Mouse (Mus musculus) stomach, embryonic 14.5 days (tissue): Measurements from ENCODE around the gene Slc25a13. TPM values are rescaled to one million over a fixed set of nuclear protein-coding genes. Genes with fewer than 3 reads are reported as not detected.

Source experiments
- ATAC-seq: fragments of 200-750 bp; cut with Nextera tagmentation; 2 replicates; pipeline ENCODE4 v1.8.0; 2017; ENCODE audit warnings: low read depth, moderate TSS enrichment; ENCODE audit not compliant: insufficient number of reproducible peaks, insufficient read depth, low FRiP score
- H3K27ac ChIP-seq: fragments of 300-500 bp; sonication (generic); 2 replicates; pipeline ENCODE4 v1.5.1; 2014; ENCODE audit warnings: mild to moderate bottlenecking, low read length, moderate library complexity, mixed read lengths
- H3K27me3 ChIP-seq: fragments of 300-500 bp; sonication (generic); 2 replicates; pipeline ENCODE4 v1.6.1; 2014; ENCODE audit warnings: low read length, control low read depth, mixed read lengths; ENCODE audit not compliant: control insufficient read depth, insufficient read depth
- H3K36me3 ChIP-seq: fragments of 300-500 bp; sonication (generic); 2 replicates; pipeline ENCODE4 v1.6.1; 2014; ENCODE audit warnings: mild to moderate bottlenecking, control low read depth, low read length, moderate library complexity, mixed read lengths; ENCODE audit not compliant: control insufficient read depth, insufficient read depth
- H3K4me1 ChIP-seq: fragments of 300-500 bp; sonication (generic); 2 replicates; pipeline ENCODE4 v1.6.1; 2014; ENCODE audit warnings: low read length, control low read depth, mixed read lengths; ENCODE audit not compliant: control insufficient read depth, insufficient read depth
- H3K4me2 ChIP-seq: fragments of 300-500 bp; sonication (generic); replicated peaks from 2 replicates; pipeline ENCODE4 v1.6.1; 2014; ENCODE audit warnings: low read depth, low read length, control low read depth
- H3K4me3 ChIP-seq: fragments of 300-500 bp; sonication (generic); 2 replicates; pipeline ENCODE4 v1.5.1; 2014; ENCODE audit warnings: low read depth, low read length, control low read depth
- H3K9ac ChIP-seq: fragments of 300-500 bp; sonication (generic); replicated peaks from 2 replicates; pipeline ENCODE4 v1.6.1; 2014; ENCODE audit warnings: low read depth, mild to moderate bottlenecking, control low read depth, low read length, moderate library complexity, mixed read lengths
- H3K9me3 ChIP-seq: fragments of 300-500 bp; sonication (generic); 2 replicates; pipeline ENCODE4 v1.6.1; 2016; ENCODE audit warnings: low read depth, low read length, control low read depth; ENCODE audit not compliant: control insufficient read depth
- WGBS: fragments of 180-500 bp; shearing (Covaris S2); extraction: QIAGEN DNeasy Blood & Tissue Kit; methylation state at CpG from one replicate; pipeline ENCODE4 v1.1.7; 2014; 5-methylcytosine and 5-hydroxymethylcytosine counted together
- polyA plus RNA-seq: library from polyadenylated mRNA; unstranded; fragments of >200 nt; fragmentation: Nextera tagmentation; extraction: Ambion mirVana; gene quantifications from 2 replicates; pipeline ENCODE4 v1.2.1, GENCODE M21; 2014

Slc25a13 gene
- polyA plus RNA-seq, 1 experiment from 2014 or later, result 27.3 TPM

GRCm38 (mm10) chr6:6103469-6103868, 113.5 kb downstream of the Slc25a13 start:
- H3K4me1 ChIP-seq, result no peaks in the 10 kb centered on the region
- no peak overlapping the region for H3K9ac ChIP-seq
- no peaks in the 10 kb centered on the region for H3K9me3 ChIP-seq
- no peaks in the 10 kb centered on the region; the same call in 1 of the 2 replicates for H3K36me3 ChIP-seq
- H3K27me3 ChIP-seq, result no peaks in the 10 kb centered on the region
- no peak overlapping the region for H3K4me3 ChIP-seq
- no peak overlapping the region for H3K27ac ChIP-seq
- WGBS, result 72% methylated on average over 2 of the region's 2 CpGs
- no peak overlapping the region for H3K4me2 ChIP-seq
- ATAC-seq, result no peak

- Histone ChIP-seq H3K9ac (no peak overlapping the region), H3K9me3 (no peaks in the 10 kb centered on the region), H3K27ac (no peak overlapping the region), H3K27me3 (no peaks in the 10 kb centered on the region), H3K4me3 (no peak overlapping the region), H3K4me1 (no peaks in the 10 kb centered on the region), H3K4me2 (no peak overlapping the region), H3K36me3 (no peaks in the 10 kb centered on the region)
- no peak for ATAC-seq
- WGBS, result 84% methylated on average over 4 of the region's 4 CpGs
These were observed 115.4 kb downstream of the Slc25a13 start for GRCm38 (mm10) chr6:6101605-6102004.

- Histone ChIP-seq H3K9me3 (no peaks in the 10 kb centered on the region), H3K27me3 (no peaks in the 10 kb centered on the region), H3K36me3 (no peaks in the 10 kb centered on the region), H3K4me1 (no peaks in the 10 kb centered on the region), H3K4me3 (no peak overlapping the region), H3K4me2 (no peak overlapping the region), H3K9ac (no peak overlapping the region), H3K27ac (no peak overlapping the region)
- 79% methylated on average over 9 of the region's 9 CpGs for WGBS
- no peak for ATAC-seq
These were observed 116.0 kb downstream of the Slc25a13 start for GRCm38 (mm10) chr6:6100892-6101480.

GRCm38 (mm10) chr6:6093978-6094377, 123.0 kb downstream of the Slc25a13 start:
- Histone ChIP-seq H3K4me2 (no peak overlapping the region), H3K27ac (no peak overlapping the region), H3K9ac (no peak overlapping the region), H3K27me3 (no peaks in the 10 kb centered on the region), H3K36me3 (no peaks in the 10 kb centered on the region), H3K4me3 (no peak overlapping the region), H3K9me3 (no peaks in the 10 kb centered on the region), H3K4me1 (no peaks in the 10 kb centered on the region)
- no peak for ATAC-seq
- 75% methylated on average over 3 of the region's 3 CpGs for WGBS

- no peaks in the 10 kb centered on the region for H3K9me3 ChIP-seq
- no peak overlapping the region for H3K27ac ChIP-seq
- 56% methylated on average over 3 of the region's 3 CpGs for WGBS
- no peak overlapping the region for H3K4me3 ChIP-seq
- ATAC-seq, result no peak; the same call in 1 of the 2 replicates
- H3K4me1 ChIP-seq, result no peaks in the 10 kb centered on the region
- no peaks in the 10 kb centered on the region for H3K27me3 ChIP-seq
- H3K4me2 ChIP-seq, result no peak overlapping the region
- no peaks in the 10 kb centered on the region for H3K36me3 ChIP-seq
- no peak overlapping the region for H3K9ac ChIP-seq
These were observed 123.5 kb downstream of the Slc25a13 start for GRCm38 (mm10) chr6:6093522-6093921.

GRCm38 (mm10) chr6:6092497-6092896, 124.5 kb downstream of the Slc25a13 start:
- Histone ChIP-seq H3K4me2 (no peak overlapping the region), H3K4me1 (no peaks in the 10 kb centered on the region), H3K9me3 (no peaks in the 10 kb centered on the region), H3K9ac (no peak overlapping the region), H3K4me3 (no peak overlapping the region), H3K27ac (no peak overlapping the region), H3K27me3 (no peaks in the 10 kb centered on the region), H3K36me3 (no peaks in the 10 kb centered on the region)
- ATAC-seq, result no peak
- 74% methylated on average over 10 of the region's 10 CpGs for WGBS

- Histone ChIP-seq H3K36me3 (no peaks in the 10 kb centered on the region), H3K9me3 (no peaks in the 10 kb centered on the region), H3K4me3 (no peak overlapping the region), H3K27ac (no peak overlapping the region), H3K9ac (no peak overlapping the region), H3K27me3 (no peaks in the 10 kb centered on the region), H3K4me2 (no peak overlapping the region), H3K4me1 (no peaks in the 10 kb centered on the region)
- ATAC-seq, result no peak
- 81% methylated on average over 3 of the region's 3 CpGs for WGBS
These were observed 126.0 kb downstream of the Slc25a13 start for GRCm38 (mm10) chr6:6091016-6091415.

- WGBS, result 88% methylated on average over 4 of the region's 4 CpGs
- Histone ChIP-seq H3K27ac (no peak overlapping the region), H3K4me3 (no peak overlapping the region), H3K36me3 (no peaks in the 10 kb centered on the region), H3K9ac (no peak overlapping the region), H3K9me3 (no peaks in the 10 kb centered on the region), H3K4me2 (no peak overlapping the region), H3K4me1 (no peaks in the 10 kb centered on the region), H3K27me3 (no peaks in the 10 kb centered on the region)
- ATAC-seq, result no peak
These were observed 128.8 kb downstream of the Slc25a13 start for GRCm38 (mm10) chr6:6088151-6088550.

- WGBS, result 77% methylated on average over 1 of the region's 1 CpGs
- H3K27ac ChIP-seq, result no peak overlapping the region
These were observed 136.5 kb downstream of the Slc25a13 start for GRCm38 (mm10) chr6:6080484-6080883.

More at GRCm38 (mm10) chr6:6080484-6080883, 136.5 kb downstream of the Slc25a13 start:
- no peak for ATAC-seq
- Histone ChIP-seq H3K27me3 (no peaks in the 10 kb centered on the region), H3K9me3 (no peaks in the 10 kb centered on the region), H3K36me3 (no peaks in the 10 kb centered on the region), H3K9ac (no peak overlapping the region), H3K4me1 (no peaks in the 10 kb centered on the region), H3K4me3 (no peak overlapping the region), H3K4me2 (no peak overlapping the region)
